11 mouse cellular contexts compared by ENCODE assay signal in the genomic region with DNA sequence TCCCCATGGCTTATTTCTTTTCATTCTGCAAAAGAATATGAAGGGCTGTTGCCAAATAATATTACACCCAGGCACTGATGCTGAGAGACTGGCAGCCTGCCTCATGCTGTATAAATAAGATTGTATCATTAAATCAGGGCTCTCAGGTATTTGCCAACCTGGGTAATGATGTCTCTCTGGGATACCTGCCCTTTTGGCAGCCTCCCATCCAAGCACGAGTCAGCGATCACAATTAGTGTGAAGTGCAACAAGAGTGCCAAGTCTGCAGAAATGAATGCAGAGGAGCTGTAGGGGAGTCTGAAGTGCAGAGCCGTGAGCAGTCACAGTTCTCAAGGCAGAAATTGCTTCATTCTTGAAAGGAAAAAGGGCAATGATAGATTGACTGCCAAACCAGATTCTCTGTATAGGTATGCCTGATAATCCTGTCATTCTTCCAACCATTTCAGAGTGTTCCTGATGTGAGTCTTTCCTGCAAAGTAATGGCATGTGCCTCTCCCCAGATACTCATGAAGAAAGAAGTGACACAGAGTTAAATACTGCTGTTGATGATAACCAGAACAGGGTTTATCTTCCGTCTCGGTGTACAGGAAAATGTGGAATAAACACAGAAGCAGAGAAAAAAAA.
DNase-seq lines count a peak whose midpoint lies in the region; ATAC-seq and TF ChIP-seq lines count a peak whose summit lies in the region.
"Had no signal": no experiment of that assay in that cellular context is flagged by ENCODE, and none has a peak within 500 bp of the region (broad histone marks: within the 10 kb centered on the region; RNA-seq: fewer than 3 reads in every experiment).

No protein-coding gene starts in this region.

- H3K4me2 ChIP-seq in forebrain, embryonic 15.5 days (replicated peaks) = no peak overlapping the region
- H3K4me2 ChIP-seq in midbrain, postnatal 0 days (ENCODE audit: low read depth, low read length, poor library complexity, severe bottlenecking) = no peak overlapping the region
- H3K4me2 ChIP-seq: liver, embryonic 13.5 days had no signal

- H3K9me3 ChIP-seq in forebrain, embryonic 15.5 days = no peaks in the 10 kb centered on the region
- no peaks in the 10 kb centered on the region for H3K9me3 ChIP-seq in forebrain, embryonic 10.5 days
- H3K9me3 ChIP-seq in midbrain, postnatal 0 days (ENCODE audit: low read length) = no peaks in the 10 kb centered on the region
- H3K9me3 ChIP-seq: G1E; liver, embryonic 13.5 days had no signal

- WGBS in forebrain, embryonic 15.5 days = 48% methylated on average over 5 of the region's 5 CpGs
- 86% methylated on average over 5 of the region's 5 CpGs for WGBS in forebrain, embryonic 10.5 days
- 61% methylated on average over 5 of the region's 5 CpGs for WGBS in midbrain, postnatal 0 days

- no peak for TF ChIP-seq CTCF in midbrain, postnatal 0 days (IDR thresholded peaks at IDR 0.05)

- H3K4me3 ChIP-seq in forebrain, embryonic 15.5 days = no peak overlapping the region
- no peak overlapping the region for H3K4me3 ChIP-seq in forebrain, embryonic 10.5 days
- no peak overlapping the region for H3K4me3 ChIP-seq in midbrain, postnatal 0 days (ENCODE audit: low read depth, low read length)
- H3K4me3 ChIP-seq: liver, embryonic 13.5 days had no signal

- no peak overlapping the region; the same call in 1 of the 2 replicates for H3K27ac ChIP-seq in forebrain, embryonic 15.5 days (replicated peaks)
- no peak overlapping the region for H3K27ac ChIP-seq in forebrain, embryonic 10.5 days
- H3K27ac ChIP-seq in midbrain, postnatal 0 days (ENCODE audit: low read depth, low read length) = no peak overlapping the region
- H3K27ac ChIP-seq: liver, embryonic 13.5 days had no signal

- H3K36me3 ChIP-seq in forebrain, embryonic 15.5 days = no peaks in the 10 kb centered on the region
- no peaks in the 10 kb centered on the region for H3K36me3 ChIP-seq in forebrain, embryonic 10.5 days (replicated peaks)
- H3K36me3 ChIP-seq in midbrain, postnatal 0 days (ENCODE audit: insufficient read depth, low read length) = no peaks in the 10 kb centered on the region
- H3K36me3 ChIP-seq: G1E; liver, embryonic 13.5 days had no signal

- H3K27me3 ChIP-seq in forebrain, embryonic 15.5 days = no peaks in the 10 kb centered on the region
- H3K27me3 ChIP-seq in forebrain, embryonic 10.5 days (ENCODE audit: poor library complexity, severe bottlenecking) = no peaks in the 10 kb centered on the region
- H3K27me3 ChIP-seq in midbrain, postnatal 0 days (ENCODE audit: insufficient read depth, low read length) = no peaks in the 10 kb centered on the region
- H3K27me3 ChIP-seq: liver, embryonic 13.5 days had no signal

- ATAC-seq in forebrain, embryonic 15.5 days (replicated peaks) = 0 out of 2 replicates have a peak, but pooled peaks have one; percentile 29
- ATAC-seq in midbrain, postnatal 0 days (ENCODE audit: low FRiP score) = no peak; the same call in 1 of the 2 replicates

- DNase-seq in forebrain, embryonic 10.5 days (ENCODE audit: extremely low spot score, low spot score) = no peak
- DNase-seq in kidney, adult 9 months = peak; percentile 2
- DNase-seq in kidney, adult 11 months = no peak
- DNase-seq in ovary, postnatal 14 days (ENCODE audit: low spot score) = peak; percentile 6
- DNase-seq in ovary, adult 18-20 months (ENCODE audit: low spot score) = no peak
- DNase-seq in midbrain, postnatal 0 days (ENCODE audit: low spot score) = peak; percentile 70
- DNase-seq: liver, embryonic 13.5 days; lung, postnatal 10 days; thymus, adult 18-20 months had no signal

- 0 out of 2 replicates have a peak, but pooled peaks cover 5% of the 10 kb centered on the region for H3K4me1 ChIP-seq in forebrain, embryonic 15.5 days
- no peaks in the 10 kb centered on the region for H3K4me1 ChIP-seq in forebrain, embryonic 10.5 days
- H3K4me1 ChIP-seq in midbrain, postnatal 0 days (ENCODE audit: insufficient read depth, low read length) = no peaks in the 10 kb centered on the region
- H3K4me1 ChIP-seq: liver, embryonic 13.5 days had no signal

- no peak overlapping the region for H3K9ac ChIP-seq in forebrain, embryonic 15.5 days (replicated peaks)
- no peak overlapping the region for H3K9ac ChIP-seq in midbrain, postnatal 0 days (replicated peaks; ENCODE audit: low read length, poor library complexity, severe bottlenecking)
- H3K9ac ChIP-seq: liver, embryonic 13.5 days had no signal

Comparison
In these comparisons a context has a peak if more than half of its experiments do, and no peak if none do; other contexts are left out.
1. DNase-seq: peak in kidney, adult 9 months (single experiment), ovary, postnatal 14 days (single experiment) and midbrain, postnatal 0 days (single experiment); none in forebrain, embryonic 10.5 days (single experiment), kidney, adult 11 months (single experiment) and ovary, adult 18-20 months (single experiment).